ENCODE assay signal across 13 mouse cellular contexts in the genomic region with DNA sequence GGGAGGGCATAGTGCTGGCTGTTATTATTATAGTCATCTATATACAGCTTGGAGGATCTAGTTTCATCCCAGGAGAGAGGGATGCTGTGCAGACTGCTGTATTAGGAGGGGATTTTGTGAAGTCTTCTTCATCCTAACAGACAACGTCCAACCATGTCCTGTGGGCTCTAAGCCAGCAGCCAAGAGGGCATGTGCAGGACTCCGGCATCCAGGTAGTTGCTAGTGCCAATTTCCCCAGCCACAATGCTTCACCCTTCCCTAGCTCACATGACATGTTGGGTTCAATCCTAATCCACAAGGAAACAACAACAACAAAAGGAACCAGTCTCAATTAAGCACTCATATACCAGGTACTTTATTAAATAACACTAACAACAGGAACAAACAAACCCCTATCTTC.
"Had no signal": no experiment of that assay in that cellular context is flagged by ENCODE, and none has a peak within 500 bp of the region (broad histone marks: within the 10 kb centered on the region; RNA-seq: fewer than 3 reads in every experiment).

No protein-coding gene starts in this region.

- DNase-seq: liver; lung, adult 2 months; lung, postnatal 36 days; right cerebral cortex, postnatal 14 days; thymus, adult 2 months; thymus, postnatal 25 days had no signal

- H3K4me3 ChIP-seq: layer of hippocampus, adult 2 months; limb, embryonic 12.5 days; liver, embryonic 15.5 days; midbrain, embryonic 13.5 days; stomach, embryonic 15.5 days had no signal

- ATAC-seq: lung, postnatal 0 days; midbrain, embryonic 13.5 days had no signal

- H3K27ac ChIP-seq: kidney, postnatal 0 days; layer of hippocampus, adult 2 months; limb, embryonic 12.5 days; liver, embryonic 15.5 days; midbrain, embryonic 13.5 days; stomach, embryonic 15.5 days had no signal

- H3K4me2 ChIP-seq: limb, embryonic 12.5 days; liver, embryonic 15.5 days; midbrain, embryonic 13.5 days; stomach, embryonic 15.5 days had no signal

- H3K27me3 ChIP-seq: limb, embryonic 12.5 days; liver, embryonic 15.5 days; midbrain, embryonic 13.5 days; stomach, embryonic 15.5 days had no signal

- H3K9ac ChIP-seq: limb, embryonic 12.5 days; liver, embryonic 15.5 days; midbrain, embryonic 13.5 days; stomach, embryonic 15.5 days had no signal

- H3K36me3 ChIP-seq: liver, embryonic 15.5 days; stomach, embryonic 15.5 days had no signal

- H3K9me3 ChIP-seq: limb, embryonic 12.5 days; liver, embryonic 15.5 days; midbrain, embryonic 13.5 days; stomach, embryonic 15.5 days had no signal

- H3K4me1 ChIP-seq: stomach, embryonic 15.5 days had no signal
